Mouse (Mus musculus): Measurements from ENCODE around the gene Slc30a1. TPM values are rescaled to one million over a fixed set of nuclear protein-coding genes. Genes with fewer than 3 reads are reported as not detected.

Slc30a1 gene
- total RNA-seq (2014; fragmentation: Nextera tagmentation) (12.0 and 14.4 TPM in 2 replicates), total RNA-seq (2017) (16.0 and 16.1 TPM in 2 replicates), polyA plus RNA-seq (2012) (12.0 and 12.8 TPM in 2 replicates)

DNA sequence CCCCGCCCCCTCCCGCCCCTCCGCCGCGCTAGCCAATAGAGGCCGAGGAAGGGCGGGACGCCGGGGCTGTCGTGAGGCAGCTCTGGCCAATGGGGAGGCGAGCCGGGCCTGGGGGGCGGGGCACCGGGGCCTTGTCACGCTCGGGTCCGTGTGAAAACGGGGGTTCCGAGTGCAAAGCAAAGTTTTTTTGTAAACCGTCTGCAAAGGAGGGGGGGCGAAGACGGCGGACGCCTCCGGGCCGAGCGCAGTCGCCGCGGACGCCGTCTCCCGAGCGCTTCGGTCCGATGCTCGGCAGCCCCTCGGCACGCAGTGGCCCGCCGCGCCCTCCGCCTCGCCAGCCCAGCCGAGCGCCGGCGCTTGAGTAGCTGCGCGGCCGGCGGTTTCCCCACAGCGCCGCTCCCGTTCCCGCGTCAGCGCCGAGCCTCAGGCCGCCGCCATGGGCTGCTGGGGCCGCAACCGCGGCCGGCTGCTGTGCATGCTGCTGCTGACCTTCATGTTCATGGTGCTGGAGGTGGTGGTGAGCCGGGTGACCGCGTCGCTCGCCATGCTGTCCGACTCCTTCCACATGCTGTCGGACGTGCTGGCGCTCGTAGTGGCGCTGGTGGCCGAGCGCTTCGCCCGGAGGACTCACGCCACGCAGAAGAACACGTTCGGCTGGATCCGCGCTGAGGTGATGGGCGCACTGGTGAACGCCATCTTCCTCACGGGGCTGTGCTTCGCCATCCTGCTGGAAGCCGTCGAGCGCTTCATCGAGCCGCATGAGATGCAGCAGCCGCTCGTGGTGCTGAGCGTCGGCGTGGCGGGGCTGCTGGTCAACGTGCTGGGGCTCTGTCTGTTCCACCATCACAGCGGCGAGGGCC is at the start of gene Slc30a1:
Slc30a1 (plus strand) TSS at position 197 of the 860 bp plus-strand sequence.
- peak within 1 kb of the TSS; percentile 100 for H3K4me3 ChIP-seq (ENCODE audit: low read depth, low read length)
- TF ChIP-seq POLR2AphosphoS5 (IDR thresholded peaks at IDR 0.05; ENCODE audit: insufficient replicate concordance, low read depth, low read length) (no peak), GATA2 (IDR thresholded peaks at IDR 0.05; ENCODE audit: borderline replicate concordance, low read depth, low read length) (no peak), CTCF (IDR thresholded peaks at IDR 0.05; ENCODE audit: low read depth, low read length) (no peak), TAL1 (conservative IDR thresholded peaks at IDR 0.05; ENCODE audit: low read depth, low read length) (no peak)
- H3K27me3 ChIP-seq (ENCODE audit: insufficient read depth, low read length) = no peaks in the 10 kb centered on the region
- ATAC-seq (ENCODE audit: extremely low read depth, insufficient number of reproducible peaks, low FRiP score, poor library complexity, severe bottlenecking) (peak; percentile 86), DNase-seq (ENCODE audit: low spot score) (peak; percentile 99)
- H3K36me3 ChIP-seq (replicated peaks) = peaks cover 48% of the 10 kb centered on the region
- H3K9me3 ChIP-seq (replicated peaks) = no peaks in the 10 kb centered on the region
- H3K4me1 ChIP-seq (ENCODE audit: insufficient read depth, low read depth, low read length) = peaks cover 59% of the 10 kb centered on the region

DNA sequence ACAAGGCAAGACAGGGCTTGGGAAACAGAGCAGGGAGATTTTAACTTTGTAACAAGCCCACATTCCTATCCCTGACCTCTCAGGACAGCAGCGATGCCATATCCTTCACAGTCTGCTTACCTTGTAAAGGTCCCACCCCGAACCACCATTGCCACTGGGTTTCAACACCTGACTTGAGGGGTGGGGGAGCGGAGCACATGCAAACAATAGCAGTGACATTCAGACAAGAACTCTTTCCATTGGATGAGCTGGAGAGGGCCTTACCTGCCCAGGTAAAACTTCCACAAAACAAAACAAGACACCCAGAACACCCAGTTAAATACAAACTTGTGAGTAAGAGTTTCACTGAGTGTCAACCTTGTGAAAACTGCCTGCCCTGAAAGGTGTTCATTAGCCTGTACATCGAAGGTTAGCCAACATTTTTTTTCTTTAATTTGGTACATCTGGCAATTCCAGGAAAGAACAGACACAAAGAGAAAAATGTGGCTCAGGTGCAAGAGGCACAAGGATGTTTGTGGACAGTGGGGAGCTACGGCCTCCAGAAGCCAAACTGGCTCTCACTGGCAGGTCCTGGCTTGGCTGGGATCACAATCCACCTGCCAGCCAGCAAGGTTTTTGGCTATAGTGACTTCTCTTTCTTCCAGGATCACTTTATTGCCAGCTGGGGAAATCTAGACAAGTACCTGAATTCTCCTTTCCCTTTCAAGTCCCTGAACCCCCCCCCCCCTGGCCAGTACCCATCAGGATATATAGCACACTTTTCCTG is 49.5 kb upstream of the Slc30a1 start:
- Histone ChIP-seq H3K36me3 (replicated peaks) (no peaks in the 10 kb centered on the region), H3K27me3 (ENCODE audit: insufficient read depth, low read length) (peaks cover 2% of the 10 kb centered on the region), H3K9me3 (replicated peaks) (no peaks in the 10 kb centered on the region), H3K4me3 (ENCODE audit: low read depth, low read length) (no peak overlapping the region), H3K4me1 (ENCODE audit: insufficient read depth, low read depth, low read length) (peaks cover 54% of the 10 kb centered on the region)
- TF ChIP-seq POLR2AphosphoS5 (IDR thresholded peaks at IDR 0.05; ENCODE audit: insufficient replicate concordance, low read depth, low read length) (no peak), GATA1 (IDR thresholded peaks at IDR 0.05; ENCODE audit: borderline replicate concordance, low read length) (no peak), GATA2 (IDR thresholded peaks at IDR 0.05; ENCODE audit: borderline replicate concordance, low read depth, low read length) (no peak), CTCF (IDR thresholded peaks at IDR 0.05; ENCODE audit: low read depth, low read length) (no peak), TAL1 (conservative IDR thresholded peaks at IDR 0.05; ENCODE audit: low read depth, low read length) (no peak)
- ATAC-seq (ENCODE audit: extremely low read depth, insufficient number of reproducible peaks, low FRiP score, poor library complexity, severe bottlenecking) (no peak), DNase-seq (ENCODE audit: low spot score) (no peak)

DNA sequence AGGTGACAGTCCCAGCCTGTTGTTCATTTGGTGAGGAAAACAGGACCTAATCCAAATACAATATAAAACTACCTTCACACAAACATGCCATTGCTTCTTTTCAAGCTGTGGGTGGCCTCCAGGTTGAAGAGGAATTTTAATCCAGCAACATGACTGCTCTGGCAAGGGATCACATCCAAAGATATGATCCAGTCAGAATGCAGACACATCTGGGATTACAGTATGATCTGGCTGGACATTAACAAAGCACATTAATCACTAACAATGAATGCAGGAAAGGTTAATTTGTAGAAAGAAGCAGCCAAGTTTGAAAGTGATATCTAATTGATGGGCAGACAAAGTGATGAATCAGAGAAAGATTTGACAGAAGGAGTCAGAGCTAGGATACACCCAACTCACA is 48.4 kb upstream of the Slc30a1 start:
- Histone ChIP-seq H3K27me3 (ENCODE audit: insufficient read depth, low read length) (peaks cover 7% of the 10 kb centered on the region), H3K4me3 (ENCODE audit: low read depth, low read length) (no peak overlapping the region), H3K4me1 (ENCODE audit: insufficient read depth, low read depth, low read length) (peaks cover 48% of the 10 kb centered on the region), H3K36me3 (replicated peaks) (no peaks in the 10 kb centered on the region), H3K9me3 (replicated peaks) (no peaks in the 10 kb centered on the region)
- ATAC-seq (ENCODE audit: extremely low read depth, insufficient number of reproducible peaks, low FRiP score, poor library complexity, severe bottlenecking) (no peak), DNase-seq (ENCODE audit: low spot score) (no peak)
- TF ChIP-seq GATA2 (IDR thresholded peaks at IDR 0.05; ENCODE audit: borderline replicate concordance, low read depth, low read length) = no peak
- TF ChIP-seq GATA1 (IDR thresholded peaks at IDR 0.05; ENCODE audit: borderline replicate concordance, low read length) = no peak
- no peak for TF ChIP-seq TAL1 (conservative IDR thresholded peaks at IDR 0.05; ENCODE audit: low read depth, low read length)
- no peak for TF ChIP-seq POLR2AphosphoS5 (IDR thresholded peaks at IDR 0.05; ENCODE audit: insufficient replicate concordance, low read depth, low read length)
- TF ChIP-seq CTCF (IDR thresholded peaks at IDR 0.05; ENCODE audit: low read depth, low read length) = no peak

DNA sequence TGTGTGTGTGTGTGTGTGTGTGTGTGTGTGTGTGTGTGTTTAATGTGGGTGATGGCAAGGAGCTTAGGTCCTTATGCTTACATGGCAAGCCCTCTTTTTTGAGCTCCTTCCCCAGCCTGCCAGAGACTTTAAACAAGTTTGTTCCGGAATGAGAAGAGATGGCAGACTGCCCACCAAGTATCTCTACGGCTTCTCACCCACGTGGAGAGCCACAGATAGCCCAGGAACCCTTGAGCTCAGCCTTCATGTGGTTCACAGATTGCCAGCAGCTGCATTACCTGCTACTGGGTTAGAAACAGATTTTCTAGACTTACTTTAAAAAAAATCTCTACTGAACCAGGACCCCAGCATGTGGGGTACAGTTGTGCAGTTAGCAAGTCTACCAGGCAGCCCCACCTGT is 46.7 kb upstream of the Slc30a1 start:
- Histone ChIP-seq H3K4me3 (ENCODE audit: low read depth, low read length) (no peak overlapping the region), H3K27me3 (ENCODE audit: insufficient read depth, low read length) (peaks cover 7% of the 10 kb centered on the region), H3K9me3 (replicated peaks) (no peaks in the 10 kb centered on the region), H3K4me1 (ENCODE audit: insufficient read depth, low read depth, low read length) (peaks cover 40% of the 10 kb centered on the region), H3K36me3 (replicated peaks) (no peaks in the 10 kb centered on the region)
- no peak for TF ChIP-seq GATA1 (IDR thresholded peaks at IDR 0.05; ENCODE audit: borderline replicate concordance, low read length)
- TF ChIP-seq CTCF (IDR thresholded peaks at IDR 0.05; ENCODE audit: low read depth, low read length) = no peak
- TF ChIP-seq GATA2 (IDR thresholded peaks at IDR 0.05; ENCODE audit: borderline replicate concordance, low read depth, low read length) = no peak
- TF ChIP-seq TAL1 (conservative IDR thresholded peaks at IDR 0.05; ENCODE audit: low read depth, low read length) = no peak
- TF ChIP-seq POLR2AphosphoS5 (IDR thresholded peaks at IDR 0.05; ENCODE audit: insufficient replicate concordance, low read depth, low read length) = no peak
- DNase-seq (ENCODE audit: low spot score) (no peak), ATAC-seq (ENCODE audit: extremely low read depth, insufficient number of reproducible peaks, low FRiP score, poor library complexity, severe bottlenecking) (no peak)

GRCm38 (mm10) chr1:191861247-191861646 is 45.3 kb upstream of the Slc30a1 start:
- Histone ChIP-seq H3K36me3 (replicated peaks) (no peaks in the 10 kb centered on the region), H3K9me3 (replicated peaks) (no peaks in the 10 kb centered on the region), H3K27me3 (ENCODE audit: insufficient read depth, low read length) (peaks cover 12% of the 10 kb centered on the region), H3K4me1 (ENCODE audit: insufficient read depth, low read depth, low read length) (peaks cover 26% of the 10 kb centered on the region), H3K4me3 (ENCODE audit: low read depth, low read length) (no peak overlapping the region)
- DNase-seq (ENCODE audit: low spot score) (no peak), ATAC-seq (ENCODE audit: extremely low read depth, insufficient number of reproducible peaks, low FRiP score, poor library complexity, severe bottlenecking) (no peak)
- TF ChIP-seq CTCF (IDR thresholded peaks at IDR 0.05; ENCODE audit: low read depth, low read length) = no peak
- no peak for TF ChIP-seq GATA2 (IDR thresholded peaks at IDR 0.05; ENCODE audit: borderline replicate concordance, low read depth, low read length)
- TF ChIP-seq TAL1 (conservative IDR thresholded peaks at IDR 0.05; ENCODE audit: low read depth, low read length) = no peak
- no peak for TF ChIP-seq GATA1 (IDR thresholded peaks at IDR 0.05; ENCODE audit: borderline replicate concordance, low read length)
- no peak for TF ChIP-seq POLR2AphosphoS5 (IDR thresholded peaks at IDR 0.05; ENCODE audit: insufficient replicate concordance, low read depth, low read length)
